Mouse (Mus musculus): Measurements from ENCODE around the gene Lgals12.

The Lgals12 gene

GRCm38 (mm10) chr19:7606801-7607689 is at the start of gene Lgals12:
Lgals12 (minus strand) TSS chr19:7607193.
- peak; percentile 18 for DNase-seq (ENCODE audit: low spot score)

- no peak for DNase-seq (ENCODE audit: low spot score)
Measured at GRCm38 (mm10) chr19:7648913-7649666, 42.1 kb upstream of the Lgals12 start.

- no peak for DNase-seq (ENCODE audit: low spot score)
Measured at GRCm38 (mm10) chr19:7633786-7634185, 26.8 kb upstream of the Lgals12 start.

GRCm38 (mm10) chr19:7633021-7633420 is 26.0 kb upstream of the Lgals12 start:
- no peak for DNase-seq (ENCODE audit: low spot score)

GRCm38 (mm10) chr19:7617696-7618095 is 10.7 kb upstream of the Lgals12 start:
- peak; percentile 83 for DNase-seq (ENCODE audit: low spot score)

GRCm38 (mm10) chr19:7617085-7617484 is 10.1 kb upstream of the Lgals12 start:
- no peak for DNase-seq (ENCODE audit: low spot score)

- DNase-seq (ENCODE audit: low spot score): no peak
Measured at GRCm38 (mm10) chr19:7616231-7616930, 9.4 kb upstream of the Lgals12 start.

GRCm38 (mm10) chr19:7613151-7613550 is 6.2 kb upstream of the Lgals12 start:
- DNase-seq (ENCODE audit: low spot score): no peak

GRCm38 (mm10) chr19:7611942-7612757 is 5.2 kb upstream of the Lgals12 start, which contains the start of gene Hrasls5:
Hrasls5 (plus strand) TSS chr19:7612541.
- peak; percentile 28 for DNase-seq (ENCODE audit: low spot score)

GRCm38 (mm10) chr19:7607690-7608201 is 753 bp upstream of the Lgals12 start:
- no peak for DNase-seq (ENCODE audit: low spot score)

- peak; percentile 35 for DNase-seq (ENCODE audit: low spot score)
Measured at GRCm38 (mm10) chr19:7605930-7606783, 836 bp downstream of the Lgals12 start.

GRCm38 (mm10) chr19:7605013-7605412 is 2.0 kb downstream of the Lgals12 start:
- DNase-seq (ENCODE audit: low spot score): no peak

GRCm38 (mm10) chr19:7604107-7604506 is 2.9 kb downstream of the Lgals12 start:
- no peak for DNase-seq (ENCODE audit: low spot score)

- DNase-seq (ENCODE audit: low spot score): no peak
Measured at GRCm38 (mm10) chr19:7601551-7601950, 5.4 kb downstream of the Lgals12 start.

GRCm38 (mm10) chr19:7598481-7598880 is 8.5 kb downstream of the Lgals12 start:
- DNase-seq (ENCODE audit: low spot score): no peak

GRCm38 (mm10) chr19:7595534-7595933 is 11.5 kb downstream of the Lgals12 start:
- DNase-seq (ENCODE audit: low spot score): peak; percentile 69

- DNase-seq (ENCODE audit: low spot score): no peak
Measured at GRCm38 (mm10) chr19:7592018-7592417, 15.0 kb downstream of the Lgals12 start.

- no peak for DNase-seq (ENCODE audit: low spot score)
Measured at GRCm38 (mm10) chr19:7590795-7591194, 16.2 kb downstream of the Lgals12 start.

GRCm38 (mm10) chr19:7585764-7586163 is 21.2 kb downstream of the Lgals12 start:
- DNase-seq (ENCODE audit: low spot score): no peak

GRCm38 (mm10) chr19:7585279-7585678 is 21.7 kb downstream of the Lgals12 start:
- DNase-seq (ENCODE audit: low spot score): no peak

Measured in embryo, embryonic 10 days (tissue).